Mouse (Mus musculus): ENCODE data around the gene Rbm47. TPM values are rescaled to one million over a fixed set of nuclear protein-coding genes. Genes with fewer than 3 reads are reported as not detected.

Rbm47 gene
- total and polyA plus RNA-seq, 2 experiments: 47.4 to 63.5 TPM

- TF ChIP-seq POLR2A (IDR thresholded peaks at IDR 0.05; ENCODE audit: extremely low read depth, insufficient read depth, low read length) (no peak), CTCF (IDR thresholded peaks at IDR 0.05; ENCODE audit: low read depth, low read length) (no peak)
- Histone ChIP-seq H3K27ac (replicated peaks; ENCODE audit: insufficient read depth, low read depth, low read length) (peak overlapping the region; percentile 69), H3K79me2 (ENCODE audit: control insufficient read depth, insufficient read depth, low read length) (peaks cover 27% of the 10 kb centered on the region; the same call in 1 of the 2 replicates), H3K4me1 (ENCODE audit: control insufficient read depth, insufficient read depth, low read length) (peaks cover 45% of the 10 kb centered on the region), H3K4me3 (ENCODE audit: insufficient read depth, low read depth, low read length) (no peak overlapping the region), H3K27me3 (ENCODE audit: control insufficient read depth, insufficient read depth, low read length) (no peaks in the 10 kb centered on the region), H3K36me3 (ENCODE audit: control insufficient read depth, insufficient read depth, low read length) (peaks cover 8% of the 10 kb centered on the region), H3K9ac (ENCODE audit: low read depth, low read length) (0 out of 2 replicates have a peak overlapping the region, but pooled peaks have one; percentile 21)
- peak; percentile 100 for DNase-seq (ENCODE audit: extremely low read depth, low read depth, low spot score)
- 28% methylated on average over 7 of the region's 7 CpGs for WGBS
These were observed 74.6 kb downstream of the Rbm47 start for GRCm38 (mm10) chr5:66098094-66098871.

- WGBS: 92% methylated on average over 6 of the region's 6 CpGs
- DNase-seq (ENCODE audit: extremely low read depth, low read depth, low spot score): no peak
- peaks cover 41% of the 10 kb centered on the region for H3K4me1 ChIP-seq (ENCODE audit: control insufficient read depth, insufficient read depth, low read length)
- H3K27me3 ChIP-seq (ENCODE audit: control insufficient read depth, insufficient read depth, low read length): no peaks in the 10 kb centered on the region
- peaks cover 8% of the 10 kb centered on the region for H3K36me3 ChIP-seq (ENCODE audit: control insufficient read depth, insufficient read depth, low read length)
- H3K79me2 ChIP-seq (ENCODE audit: control insufficient read depth, insufficient read depth, low read length): peaks cover 30% of the 10 kb centered on the region; the same call in 1 of the 2 replicates
- TF ChIP-seq POLR2A (IDR thresholded peaks at IDR 0.05; ENCODE audit: extremely low read depth, insufficient read depth, low read length) (no peak), CTCF (IDR thresholded peaks at IDR 0.05; ENCODE audit: low read depth, low read length) (no peak)
- no peak overlapping the region for H3K4me3 ChIP-seq (ENCODE audit: insufficient read depth, low read depth, low read length)
- peak overlapping the region; percentile 89 for H3K27ac ChIP-seq (replicated peaks; ENCODE audit: insufficient read depth, low read depth, low read length)
- H3K9ac ChIP-seq (ENCODE audit: low read depth, low read length): no peak overlapping the region; the same call in 1 of the 2 replicates
These were observed 76.8 kb downstream of the Rbm47 start for GRCm38 (mm10) chr5:66096081-66096480.

DNA sequence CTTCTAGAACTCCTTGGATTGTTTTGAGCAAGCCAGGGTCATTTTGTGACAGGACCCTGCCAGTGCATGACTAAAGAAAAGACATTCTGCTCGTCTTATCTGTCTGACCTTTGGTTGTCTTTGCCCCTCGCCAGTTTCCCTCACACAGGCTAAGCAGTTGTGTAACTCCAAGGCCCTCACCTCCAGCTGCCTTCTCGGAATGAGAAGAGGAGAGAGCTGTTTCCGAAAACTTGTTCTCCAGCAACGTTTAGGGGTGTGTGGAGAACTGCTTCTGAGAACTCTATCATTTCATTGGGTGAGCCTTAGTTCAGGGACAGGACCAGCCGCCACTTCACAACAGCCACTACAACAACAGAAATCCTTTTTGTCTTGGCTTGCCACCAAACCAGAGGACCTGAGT lies 77.8 kb downstream of the Rbm47 start:
- H3K79me2 ChIP-seq (ENCODE audit: control insufficient read depth, insufficient read depth, low read length): peaks cover 26% of the 10 kb centered on the region; the same call in 1 of the 2 replicates
- H3K4me1 ChIP-seq (ENCODE audit: control insufficient read depth, insufficient read depth, low read length): peaks cover 45% of the 10 kb centered on the region
- TF ChIP-seq CTCF (IDR thresholded peaks at IDR 0.05; ENCODE audit: low read depth, low read length): no peak
- TF ChIP-seq POLR2A (IDR thresholded peaks at IDR 0.05; ENCODE audit: extremely low read depth, insufficient read depth, low read length): no peak
- H3K27ac ChIP-seq (replicated peaks; ENCODE audit: insufficient read depth, low read depth, low read length): peak overlapping the region; percentile 67
- H3K9ac ChIP-seq (ENCODE audit: low read depth, low read length): peak overlapping the region; percentile 32; the same call in 1 of the 2 replicates
- H3K36me3 ChIP-seq (ENCODE audit: control insufficient read depth, insufficient read depth, low read length): peaks cover 8% of the 10 kb centered on the region
- no peak overlapping the region for H3K4me3 ChIP-seq (ENCODE audit: insufficient read depth, low read depth, low read length)
- peak; percentile 71 for DNase-seq (ENCODE audit: extremely low read depth, low read depth, low spot score)
- 10% methylated on average over 6 of the region's 6 CpGs for WGBS
- H3K27me3 ChIP-seq (ENCODE audit: control insufficient read depth, insufficient read depth, low read length): no peaks in the 10 kb centered on the region

DNA sequence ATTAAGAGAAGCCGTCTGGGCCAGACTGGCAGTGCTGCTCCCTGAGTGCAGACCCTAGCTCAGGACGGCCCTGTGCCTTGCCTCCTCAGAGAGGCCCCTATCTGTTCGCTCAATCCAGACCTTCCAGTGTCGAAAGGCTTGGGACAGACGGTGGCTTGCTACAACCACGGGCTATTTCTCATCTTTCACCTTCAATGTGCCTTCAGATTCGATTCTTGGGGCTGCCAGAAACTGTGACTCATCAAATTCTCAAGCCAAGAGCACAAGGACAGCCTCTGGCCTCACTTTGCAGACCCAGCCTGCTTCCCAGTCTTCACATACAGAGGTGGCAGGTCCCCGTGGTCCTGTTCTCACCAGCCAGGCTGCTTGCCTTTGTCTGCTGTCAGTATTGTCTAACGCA lies 82.9 kb downstream of the Rbm47 start:
- TF ChIP-seq POLR2A (IDR thresholded peaks at IDR 0.05; ENCODE audit: extremely low read depth, insufficient read depth, low read length): no peak
- no peak for TF ChIP-seq CTCF (IDR thresholded peaks at IDR 0.05; ENCODE audit: low read depth, low read length)
- peak; percentile 94 for DNase-seq (ENCODE audit: extremely low read depth, low read depth, low spot score)
- Histone ChIP-seq H3K79me2 (ENCODE audit: control insufficient read depth, insufficient read depth, low read length) (peaks cover 35% of the 10 kb centered on the region; the same call in 1 of the 2 replicates), H3K4me3 (ENCODE audit: insufficient read depth, low read depth, low read length) (peak overlapping the region; percentile 11; the same call in 1 of the 2 replicates), H3K4me1 (ENCODE audit: control insufficient read depth, insufficient read depth, low read length) (peaks cover 35% of the 10 kb centered on the region), H3K36me3 (ENCODE audit: control insufficient read depth, insufficient read depth, low read length) (no peaks in the 10 kb centered on the region), H3K27me3 (ENCODE audit: control insufficient read depth, insufficient read depth, low read length) (no peaks in the 10 kb centered on the region), H3K27ac (replicated peaks; ENCODE audit: insufficient read depth, low read depth, low read length) (peak overlapping the region; percentile 94), H3K9ac (ENCODE audit: low read depth, low read length) (peak overlapping the region; percentile 66)
- 19% methylated on average over 9 of the region's 9 CpGs for WGBS

- 20% methylated on average over 4 of the region's 4 CpGs for WGBS
- Histone ChIP-seq H3K36me3 (ENCODE audit: control insufficient read depth, insufficient read depth, low read length) (no peaks in the 10 kb centered on the region), H3K27ac (replicated peaks; ENCODE audit: insufficient read depth, low read depth, low read length) (peak overlapping the region; percentile 95)
These were observed 83.3 kb downstream of the Rbm47 start for GRCm38 (mm10) chr5:66089600-66089999.

More at GRCm38 (mm10) chr5:66089600-66089999, 83.3 kb downstream of the Rbm47 start:
- Histone ChIP-seq H3K79me2 (ENCODE audit: control insufficient read depth, insufficient read depth, low read length) (peaks cover 35% of the 10 kb centered on the region; the same call in 1 of the 2 replicates), H3K4me1 (ENCODE audit: control insufficient read depth, insufficient read depth, low read length) (peaks cover 36% of the 10 kb centered on the region), H3K4me3 (ENCODE audit: insufficient read depth, low read depth, low read length) (peak overlapping the region; percentile 11; the same call in 1 of the 2 replicates), H3K9ac (ENCODE audit: low read depth, low read length) (peak overlapping the region; percentile 66), H3K27me3 (ENCODE audit: control insufficient read depth, insufficient read depth, low read length) (no peaks in the 10 kb centered on the region)
- DNase-seq (ENCODE audit: extremely low read depth, low read depth, low spot score): peak; percentile 94
- TF ChIP-seq POLR2A (IDR thresholded peaks at IDR 0.05; ENCODE audit: extremely low read depth, insufficient read depth, low read length): no peak
- no peak for TF ChIP-seq CTCF (IDR thresholded peaks at IDR 0.05; ENCODE audit: low read depth, low read length)
